Mouse (Mus musculus) limb, embryonic 11.5 days (tissue): ENCODE measurements around the gene Sspo. TPM values are rescaled to one million over a fixed set of nuclear protein-coding genes. Genes with fewer than 3 reads are reported as not detected.

Experiments
- ATAC-seq: fragments of 200-750 bp; cut with Nextera tagmentation; 2 replicates; pipeline ENCODE4 v1.8.0; 2017; ENCODE audit warnings: low read depth; ENCODE audit not compliant: insufficient number of reproducible peaks, low FRiP score, low TSS enrichment
- DNase-seq: peaks from one replicate; pipeline ENCODE4 v3.0.0-alpha.2; 2015; ENCODE audit warnings: low spot score
- H3K27ac ChIP-seq: fragments of 300-500 bp; sonication (generic); replicated peaks from 2 replicates; pipeline ENCODE4 v1.5.1; 2014; ENCODE audit warnings: low read depth, mild to moderate bottlenecking, low read length
- H3K27me3 ChIP-seq: fragments of 300-500 bp; sonication (generic); 2 replicates; pipeline ENCODE4 v1.6.1; 2014; ENCODE audit warnings: mild to moderate bottlenecking, low read length, mixed read lengths; ENCODE audit not compliant: control insufficient read depth, insufficient read depth
- H3K36me3 ChIP-seq: fragments of 300-500 bp; sonication (generic); 2 replicates; pipeline ENCODE4 v1.6.1; 2014; ENCODE audit warnings: mild to moderate bottlenecking, low read length, moderate library complexity, mixed read lengths; ENCODE audit not compliant: control insufficient read depth, insufficient read depth
- H3K4me1 ChIP-seq: fragments of 300-500 bp; sonication (generic); 2 replicates; pipeline ENCODE4 v1.6.1; 2014; ENCODE audit warnings: low read length, mixed read lengths; ENCODE audit not compliant: control insufficient read depth, insufficient read depth
- H3K4me2 ChIP-seq: fragments of 300-500 bp; sonication (generic); 2 replicates; pipeline ENCODE4 v1.6.1; 2014; ENCODE audit warnings: low read depth, mild to moderate bottlenecking, moderate library complexity; ENCODE audit not compliant: severe bottlenecking
- H3K4me3 ChIP-seq: fragments of 300-500 bp; sonication (generic); 2 replicates; pipeline ENCODE4 v1.5.1; 2014; ENCODE audit warnings: low read depth, low read length
- H3K9ac ChIP-seq: fragments of 300-500 bp; sonication (generic); 2 replicates; pipeline ENCODE4 v1.6.1; 2014; ENCODE audit warnings: mild to moderate bottlenecking, low read length
- H3K9me3 ChIP-seq: fragments of 300-500 bp; sonication (generic); 2 replicates; pipeline ENCODE4 v1.6.1; 2016; ENCODE audit warnings: low read length; ENCODE audit not compliant: control insufficient read depth
- WGBS: fragments of 180-500 bp; shearing (Covaris S2); extraction: QIAGEN DNeasy Blood & Tissue Kit; methylation state at CpG from one replicate; pipeline ENCODE4 v1.1.7; 2014; 5-methylcytosine and 5-hydroxymethylcytosine counted together
- polyA plus RNA-seq: library from polyadenylated mRNA; unstranded; fragments of >200 nt; fragmentation: Nextera tagmentation; extraction: Ambion mirVana; gene quantifications from 2 replicates; pipeline ENCODE4 v1.2.1, GENCODE M21; 2014

Gene Sspo
- polyA plus RNA-seq, 1 experiment from 2014 or later: 0.23 TPM

GRCm38 (mm10) chr6:48413081-48413480 is 34.9 kb upstream of the Sspo start:
- Histone ChIP-seq H3K36me3 (peaks cover 38% of the 10 kb centered on the region), H3K4me3 (no peak overlapping the region), H3K9ac (no peak overlapping the region), H3K4me1 (no peaks in the 10 kb centered on the region), H3K9me3 (no peaks in the 10 kb centered on the region), H3K4me2 (no peak overlapping the region), H3K27me3 (no peaks in the 10 kb centered on the region), H3K27ac (no peak overlapping the region)
- DNase-seq (no peak), ATAC-seq (no peak)
- WGBS: 93% methylated on average over 10 of the region's 10 CpGs

- Histone ChIP-seq H3K9ac (no peak overlapping the region), H3K4me2 (no peak overlapping the region), H3K27me3 (no peaks in the 10 kb centered on the region), H3K4me1 (no peaks in the 10 kb centered on the region), H3K27ac (no peak overlapping the region), H3K4me3 (no peak overlapping the region), H3K9me3 (no peaks in the 10 kb centered on the region), H3K36me3 (peaks cover 25% of the 10 kb centered on the region)
- 83% methylated on average over 1 of the region's 1 CpGs for WGBS
- ATAC-seq: no peak
- no peak for DNase-seq
These were observed 33.1 kb upstream of the Sspo start for GRCm38 (mm10) chr6:48414886-48415285.

GRCm38 (mm10) chr6:48415636-48416035 is 32.4 kb upstream of the Sspo start:
- peaks cover 3% of the 10 kb centered on the region; the same call in 1 of the 2 replicates for H3K4me1 ChIP-seq
- no peak overlapping the region for H3K4me2 ChIP-seq
- H3K4me3 ChIP-seq: no peak overlapping the region
- H3K27me3 ChIP-seq: no peaks in the 10 kb centered on the region
- peaks cover 25% of the 10 kb centered on the region for H3K36me3 ChIP-seq
- WGBS: 97% methylated on average over 7 of the region's 7 CpGs
- no peaks in the 10 kb centered on the region for H3K9me3 ChIP-seq
- DNase-seq: no peak
- H3K9ac ChIP-seq: no peak overlapping the region
- no peak overlapping the region for H3K27ac ChIP-seq
- ATAC-seq: no peak

- H3K9ac ChIP-seq: no peak overlapping the region
- no peaks in the 10 kb centered on the region for H3K27me3 ChIP-seq
- H3K4me1 ChIP-seq: peaks cover 5% of the 10 kb centered on the region; the same call in 1 of the 2 replicates
- no peak overlapping the region for H3K27ac ChIP-seq
- no peak overlapping the region for H3K4me2 ChIP-seq
- no peak for DNase-seq
- H3K9me3 ChIP-seq: no peaks in the 10 kb centered on the region
- peaks cover 24% of the 10 kb centered on the region for H3K36me3 ChIP-seq
- WGBS: 87% methylated on average over 2 of the region's 2 CpGs
- no peak overlapping the region for H3K4me3 ChIP-seq
- ATAC-seq: no peak
These were observed 31.5 kb upstream of the Sspo start for GRCm38 (mm10) chr6:48416486-48416885.

GRCm38 (mm10) chr6:48420647-48421046 is 27.4 kb upstream of the Sspo start:
- no peak for DNase-seq
- Histone ChIP-seq H3K9ac (0 out of 2 replicates have a peak overlapping the region, but pooled peaks have one; percentile 1), H3K27ac (0 out of 2 replicates have a peak overlapping the region, but pooled peaks have one; percentile 4), H3K4me2 (no peak overlapping the region), H3K36me3 (peaks cover 13% of the 10 kb centered on the region), H3K4me3 (no peak overlapping the region), H3K27me3 (no peaks in the 10 kb centered on the region), H3K4me1 (peaks cover 12% of the 10 kb centered on the region), H3K9me3 (no peaks in the 10 kb centered on the region)
- no peak for ATAC-seq
- 18% methylated on average over 2 of the region's 2 CpGs for WGBS

GRCm38 (mm10) chr6:48423336-48423735 is 24.7 kb upstream of the Sspo start:
- ATAC-seq (no peak), DNase-seq (no peak)
- no peaks in the 10 kb centered on the region for H3K9me3 ChIP-seq
- no peak overlapping the region for H3K4me3 ChIP-seq
- no peaks in the 10 kb centered on the region for H3K27me3 ChIP-seq
- no peak overlapping the region for H3K27ac ChIP-seq
- no peak overlapping the region for H3K4me2 ChIP-seq
- no peaks in the 10 kb centered on the region for H3K36me3 ChIP-seq
- 46% methylated on average over 3 of the region's 3 CpGs for WGBS
- peaks cover 12% of the 10 kb centered on the region for H3K4me1 ChIP-seq
- no peak overlapping the region for H3K9ac ChIP-seq

GRCm38 (mm10) chr6:48424074-48424473 is 24.0 kb upstream of the Sspo start:
- no peaks in the 10 kb centered on the region for H3K9me3 ChIP-seq
- no peak for DNase-seq
- H3K4me2 ChIP-seq: no peak overlapping the region
- no peak overlapping the region for H3K9ac ChIP-seq
- no peak overlapping the region for H3K27ac ChIP-seq
- no peaks in the 10 kb centered on the region for H3K27me3 ChIP-seq
- WGBS: 70% methylated on average over 5 of the region's 5 CpGs
- H3K4me1 ChIP-seq: peaks cover 12% of the 10 kb centered on the region
- no peaks in the 10 kb centered on the region for H3K36me3 ChIP-seq
- no peak for ATAC-seq
- H3K4me3 ChIP-seq: no peak overlapping the region

- Histone ChIP-seq H3K9ac (no peak overlapping the region), H3K4me1 (peaks cover 8% of the 10 kb centered on the region), H3K36me3 (no peaks in the 10 kb centered on the region), H3K9me3 (no peaks in the 10 kb centered on the region), H3K4me3 (no peak overlapping the region), H3K27ac (no peak overlapping the region), H3K27me3 (no peaks in the 10 kb centered on the region), H3K4me2 (no peak overlapping the region)
- ATAC-seq (no peak), DNase-seq (no peak)
- WGBS: 78% methylated on average over 5 of the region's 5 CpGs
These were observed 21.1 kb upstream of the Sspo start for GRCm38 (mm10) chr6:48426956-48427355.
